Mouse (Mus musculus) induced T-regulatory cell, adult 2 months (primary cell): ENCODE measurements at regions not wholly inside any gene's neighbourhood (a gene's known extent, or its start where the extent isn't known, plus 50 kb on each side); places are given as distances from the start of the nearest gene placed in this dataset.

Experiments
- DNase-seq: peaks from one replicate; pipeline ENCODE4 v3.0.0-alpha.2; 2012; ENCODE audit warnings: low read depth

- DNase-seq = no peak
Observed at GRCm38 (mm10) chr9:52377761-52378160, 209.4 kb upstream of the Zc3h12c start.

DNA sequence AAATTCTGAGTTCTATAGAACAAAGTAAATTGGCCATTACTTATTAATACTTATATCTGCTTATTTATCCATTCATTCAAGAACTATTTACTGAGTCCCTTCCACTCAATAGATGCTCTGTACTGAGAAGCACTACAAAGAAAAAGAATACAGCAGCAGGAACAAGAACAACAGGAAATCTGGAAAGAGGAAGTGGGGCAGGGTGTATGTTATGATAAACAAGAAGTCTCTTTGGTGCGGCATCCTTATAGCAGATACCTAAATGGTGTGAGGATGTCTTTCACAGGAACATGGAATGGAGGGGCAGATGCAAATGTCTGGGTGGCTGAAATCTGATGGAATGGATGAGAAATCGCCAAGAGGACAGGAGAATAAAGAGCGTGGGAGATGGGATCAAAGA, 208.5 kb upstream of the Zc3h12c start:
- no peak for DNase-seq

- no peak for DNase-seq
Observed at GRCm38 (mm10) chr9:52371296-52371695, 202.9 kb upstream of the Zc3h12c start.

GRCm38 (mm10) chr9:52368911-52369310, 200.5 kb upstream of the Zc3h12c start:
- DNase-seq = no peak

GRCm38 (mm10) chr9:52368080-52368479, 199.7 kb upstream of the Zc3h12c start:
- DNase-seq = no peak

DNA sequence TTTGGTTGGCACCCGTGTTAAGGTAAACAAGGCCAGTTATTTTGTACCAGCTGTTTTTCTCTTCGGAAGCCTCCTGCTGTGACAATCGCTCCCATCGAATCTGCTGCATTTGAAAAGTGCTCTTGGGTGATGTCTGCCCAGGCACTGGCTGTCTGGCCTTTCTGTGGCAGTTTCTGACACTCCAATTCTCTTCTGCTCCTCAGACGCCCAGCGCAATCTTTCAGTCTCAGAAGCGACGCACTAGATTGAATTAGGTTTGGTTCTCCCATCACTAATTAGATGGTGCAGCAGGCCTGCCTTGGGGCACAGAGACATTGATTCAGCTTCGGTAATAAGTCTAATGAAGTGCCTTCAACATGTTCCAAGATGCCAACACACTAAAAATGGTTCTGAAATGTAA, 197.7 kb upstream of the Zc3h12c start:
- DNase-seq = no peak

DNA sequence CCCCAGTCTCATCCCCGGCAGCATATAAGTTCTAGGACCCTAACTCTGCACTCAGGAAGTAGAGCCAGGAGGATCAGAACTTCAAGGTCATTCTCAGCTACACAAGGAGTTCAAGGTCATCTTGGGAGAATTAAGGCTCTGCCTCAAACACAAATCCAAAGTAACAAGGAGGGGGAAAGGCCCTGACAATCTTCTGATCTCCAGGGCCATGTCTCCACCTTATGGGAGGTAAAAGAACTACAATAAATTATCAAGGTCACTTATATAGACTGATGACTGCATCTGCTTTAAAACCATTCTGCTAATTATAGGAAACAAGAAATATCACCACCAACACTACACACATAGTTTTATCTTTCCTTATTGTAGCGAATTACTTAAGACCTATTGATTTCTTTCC, 193.2 kb upstream of the Zc3h12c start:
- DNase-seq = peak; percentile 10

DNA sequence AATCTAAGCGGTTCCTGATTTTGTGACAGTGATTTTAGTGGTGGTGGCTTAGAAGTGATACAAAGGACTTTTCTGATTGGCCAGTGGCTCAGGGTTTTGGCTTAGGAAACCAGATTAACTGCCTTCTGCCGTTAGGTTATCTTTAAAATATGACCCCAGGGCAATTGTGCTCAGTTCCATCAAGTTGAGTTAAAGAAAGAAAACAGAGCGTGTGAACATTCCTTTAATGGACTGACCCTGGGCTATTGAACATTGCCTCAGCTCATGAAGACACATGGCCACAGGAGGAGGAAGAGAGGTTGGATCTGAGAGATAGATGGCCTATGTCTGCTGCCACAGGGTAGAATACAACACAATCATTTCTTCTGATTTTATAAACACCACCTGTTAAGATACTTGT, 191.0 kb upstream of the Zc3h12c start:
- no peak for DNase-seq

DNA sequence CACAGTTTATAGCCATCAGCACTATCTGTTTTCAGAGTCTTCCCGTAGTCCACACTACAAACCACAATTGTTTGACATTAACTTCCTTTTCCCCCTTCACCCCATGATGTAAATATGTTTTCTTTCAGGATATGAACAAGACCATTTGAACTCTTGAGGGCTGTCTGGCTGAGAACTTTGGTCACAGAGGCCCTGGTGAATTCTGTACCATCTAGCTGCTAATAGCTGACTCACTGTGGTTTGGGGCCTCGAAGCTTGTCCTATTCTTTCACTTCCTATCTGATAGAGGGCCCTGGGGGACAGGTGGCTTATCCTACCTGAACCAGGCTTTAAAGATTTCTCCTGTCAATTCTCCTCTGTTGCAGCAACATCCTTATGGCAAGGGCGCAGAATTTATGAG, 188.2 kb upstream of the Zc3h12c start:
- peak; percentile 7 for DNase-seq

DNA sequence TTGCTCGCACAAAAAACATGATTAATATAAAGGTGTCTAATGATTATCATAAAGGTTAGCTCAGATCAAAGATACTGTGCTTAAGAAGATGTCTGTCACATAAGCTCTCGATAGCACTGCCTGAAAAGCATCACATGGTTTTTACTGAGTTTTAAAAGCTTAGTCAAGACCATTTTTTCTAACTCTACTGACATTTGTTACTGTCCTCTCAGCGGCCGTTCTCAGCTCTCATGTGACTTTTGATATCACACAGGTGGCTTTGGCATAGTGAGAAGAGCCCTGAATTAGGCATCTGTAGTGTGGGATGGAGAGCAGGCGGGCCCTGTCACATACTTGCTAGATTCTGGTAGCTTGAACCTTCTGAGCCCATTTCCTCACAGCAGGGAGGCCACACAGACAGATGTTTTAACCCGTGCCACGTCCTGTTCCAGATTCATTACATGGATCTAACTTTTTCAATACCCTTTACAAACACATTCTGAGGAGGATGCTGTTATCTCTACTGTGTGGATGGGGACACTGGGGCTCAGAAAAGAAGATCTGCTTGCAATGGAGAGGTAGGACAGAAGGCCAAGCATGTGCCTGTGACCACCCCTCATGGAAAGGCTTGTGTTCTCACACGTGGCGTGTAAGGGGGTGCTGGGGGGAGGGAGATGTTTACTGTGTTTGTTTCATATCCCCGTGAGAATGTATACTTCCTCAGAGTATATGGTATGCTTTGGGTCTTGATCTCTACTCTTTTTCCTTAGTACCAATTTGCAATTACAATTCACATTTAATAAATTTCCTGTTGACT, 187.0 kb upstream of the Zc3h12c start:
- DNase-seq = no peak

- DNase-seq = peak; percentile 62
Observed at GRCm38 (mm10) chr9:52348536-52349527, 180.5 kb upstream of the Zc3h12c start.

DNA sequence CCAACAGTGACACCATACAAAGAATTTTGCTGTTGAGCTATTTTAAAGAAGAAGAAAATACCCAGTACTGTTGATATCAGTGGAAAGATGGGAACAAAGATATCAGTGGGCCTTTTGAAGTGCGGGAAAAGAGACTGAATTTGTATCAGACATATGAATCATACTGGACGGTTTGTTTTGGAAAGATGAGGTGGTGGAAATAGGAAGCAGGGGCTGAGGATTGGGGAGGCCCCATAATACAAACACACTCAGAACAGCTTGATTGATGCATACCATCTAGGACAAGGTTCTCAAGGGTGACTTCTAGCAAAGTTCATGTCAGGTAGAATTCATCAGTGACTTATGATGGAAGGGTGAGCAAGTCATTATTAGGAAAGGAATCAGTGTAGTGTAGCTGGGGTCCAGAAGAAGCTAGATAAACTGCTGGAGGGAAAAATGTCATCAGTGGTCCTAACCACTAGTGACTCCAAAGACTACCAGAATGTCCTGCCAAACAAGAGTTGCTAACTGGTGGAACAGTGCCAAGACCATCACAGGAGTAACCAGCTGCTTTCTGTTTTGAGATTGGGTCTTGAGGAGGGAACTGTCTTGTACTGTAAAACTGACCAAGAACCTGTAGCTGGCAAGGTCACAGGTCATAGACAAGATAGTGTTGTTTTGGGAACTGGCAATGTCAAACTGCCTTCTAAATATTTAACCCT, 176.0 kb upstream of the Zc3h12c start:
- no peak for DNase-seq

GRCm38 (mm10) chr9:52341029-52341428, 172.7 kb upstream of the Zc3h12c start:
- DNase-seq = no peak

GRCm38 (mm10) chr9:52337786-52338322, 169.5 kb upstream of the Zc3h12c start:
- DNase-seq = no peak

DNA sequence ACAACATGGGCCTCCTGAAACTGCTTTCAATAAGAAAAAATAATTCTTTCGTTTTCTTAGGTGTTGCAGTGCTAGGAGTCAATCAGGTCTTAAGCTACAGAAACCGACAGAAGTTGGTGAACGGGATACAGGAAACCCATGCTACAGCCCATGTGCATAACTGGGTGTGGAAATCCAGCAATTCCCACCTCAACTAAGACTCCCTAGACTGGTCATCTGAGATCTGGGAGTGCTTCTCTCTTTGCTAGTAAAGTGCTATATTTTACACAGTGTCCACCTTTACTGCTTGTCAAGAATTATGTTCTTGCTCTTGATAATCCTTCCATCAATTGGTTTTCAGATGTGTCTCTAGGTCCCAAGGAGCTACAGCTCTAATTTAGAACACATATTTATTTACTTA, 166.4 kb upstream of the Zc3h12c start:
- no peak for DNase-seq

- no peak for DNase-seq
Observed at GRCm38 (mm10) chr9:52333884-52334283, 165.5 kb upstream of the Zc3h12c start.

DNA sequence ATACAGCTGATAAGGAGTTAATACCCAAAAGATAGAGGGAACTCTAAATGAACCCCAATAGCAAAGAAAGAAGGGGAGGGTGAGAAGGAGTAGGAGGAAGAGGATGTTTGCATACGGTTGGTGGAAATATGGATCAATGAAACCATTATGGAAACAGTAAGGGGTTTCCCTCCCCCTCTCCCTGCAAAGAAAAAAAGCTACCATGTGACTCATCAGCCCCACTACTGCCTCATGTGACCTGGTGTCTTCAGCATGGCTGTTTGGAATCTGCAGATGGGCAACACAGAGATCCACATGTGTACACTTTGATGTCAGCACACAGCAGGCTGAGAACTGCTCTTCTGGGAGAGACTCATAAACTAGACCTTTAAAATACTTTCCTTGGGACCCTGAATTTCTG, 163.4 kb upstream of the Zc3h12c start:
- DNase-seq = no peak

- no peak for DNase-seq
Observed at GRCm38 (mm10) chr9:52330652-52331051, 162.3 kb upstream of the Zc3h12c start.

DNA sequence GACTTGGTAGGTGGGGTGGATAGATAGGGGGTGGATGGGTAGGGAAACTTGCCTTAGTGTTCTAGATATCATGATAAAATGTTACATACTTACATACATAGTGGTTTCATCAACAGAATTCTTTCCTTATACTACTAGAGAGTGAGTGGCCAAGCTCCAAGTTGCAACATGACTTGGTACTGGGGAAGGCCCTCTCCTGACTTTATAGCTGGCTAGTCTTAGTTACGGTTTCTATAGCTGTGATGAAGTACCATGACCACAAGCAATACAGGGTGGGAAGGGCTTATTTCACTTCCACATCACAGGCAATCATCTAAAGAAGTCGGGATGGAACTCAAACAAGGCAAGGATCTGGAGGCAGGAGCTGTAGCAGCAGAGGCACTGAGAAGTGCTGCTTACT, 156.0 kb upstream of the Zc3h12c start:
- DNase-seq = no peak

DNA sequence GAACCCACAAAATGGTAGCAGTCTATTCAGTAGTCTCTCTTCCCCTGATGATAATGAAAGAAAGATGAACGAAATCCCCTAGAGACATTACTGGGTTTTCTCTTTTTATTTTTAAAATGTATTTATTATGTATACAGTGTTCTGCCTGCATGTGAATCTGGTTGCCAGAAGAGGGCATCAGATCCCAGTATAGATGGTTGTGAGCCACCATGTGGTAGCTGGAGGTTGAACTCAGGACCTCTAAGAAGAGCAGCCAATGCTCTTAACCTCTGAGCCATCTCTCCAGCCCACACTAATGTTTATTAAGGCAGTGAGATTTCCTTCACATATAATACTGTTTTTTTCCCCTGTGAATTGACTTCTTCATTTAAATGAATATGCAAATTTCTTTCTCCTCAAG, 155.4 kb upstream of the Zc3h12c start:
- peak; percentile 7 for DNase-seq

GRCm38 (mm10) chr9:52323226-52323625, 154.9 kb upstream of the Zc3h12c start:
- no peak for DNase-seq

DNA sequence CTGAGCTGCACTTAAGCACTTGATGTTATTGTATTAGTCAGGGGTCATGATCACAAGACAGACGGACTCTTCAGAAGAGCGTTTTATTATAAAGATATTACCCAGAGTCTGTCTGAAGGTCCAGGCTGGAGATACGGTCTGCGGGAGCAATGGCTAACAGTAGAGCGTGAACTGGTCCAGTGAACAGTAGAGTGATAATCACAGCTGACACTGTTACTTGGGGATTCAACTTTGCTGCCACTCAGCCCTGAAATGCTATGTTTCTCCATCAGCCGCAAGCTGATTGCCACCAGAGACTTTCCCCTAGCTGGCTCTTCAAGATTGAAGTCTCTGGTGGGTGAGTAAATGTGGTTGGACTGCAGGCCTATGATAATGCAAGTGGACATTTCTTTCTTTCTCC, 133.1 kb upstream of the Zc3h12c start:
- DNase-seq = no peak
